Mouse (Mus musculus) intestine, postnatal 0 days (tissue): ENCODE results near the gene Tprgl. TPM values are rescaled to one million over a fixed set of nuclear protein-coding genes. Genes with fewer than 3 reads are reported as not detected.

ENCODE experiments used
- ATAC-seq: fragments of 200-750 bp; cut with Nextera tagmentation; 2 replicates; pipeline ENCODE4 v1.8.0; 2017; ENCODE audit warnings: mild to moderate bottlenecking, moderate TSS enrichment, moderate library complexity
- H3K27ac ChIP-seq: fragments of 300-500 bp; sonication (generic); 2 replicates; pipeline ENCODE4 v1.5.1; 2014; ENCODE audit warnings: mild to moderate bottlenecking, low read depth, low read length, moderate library complexity
- H3K27me3 ChIP-seq: fragments of 300-500 bp; sonication (generic); replicated peaks from 2 replicates; pipeline ENCODE4 v1.6.1; 2014; ENCODE audit warnings: low read length, mixed read lengths; ENCODE audit not compliant: control insufficient read depth, insufficient read depth
- H3K36me3 ChIP-seq: fragments of 300-500 bp; sonication (generic); 2 replicates; pipeline ENCODE4 v1.6.1; 2014; ENCODE audit warnings: mild to moderate bottlenecking, moderate library complexity; ENCODE audit not compliant: control insufficient read depth, insufficient read depth
- H3K4me1 ChIP-seq: fragments of 300-500 bp; sonication (generic); replicated peaks from 2 replicates; pipeline ENCODE4 v1.6.1; 2014; ENCODE audit warnings: antibody characterized with exemption, low read length, mixed read lengths; ENCODE audit not compliant: control insufficient read depth, insufficient read depth
- H3K4me2 ChIP-seq: fragments of 300-500 bp; sonication (generic); replicated peaks from 2 replicates; pipeline ENCODE4 v1.6.1; 2014; ENCODE audit warnings: low read depth, mild to moderate bottlenecking, moderate library complexity
- H3K4me3 ChIP-seq: fragments of 300-500 bp; sonication (generic); 2 replicates; pipeline ENCODE4 v1.5.1; 2014; ENCODE audit warnings: low read depth, low read length
- H3K9ac ChIP-seq: fragments of 300-500 bp; sonication (generic); 2 replicates; pipeline ENCODE4 v1.6.1; 2014; ENCODE audit warnings: mild to moderate bottlenecking, low read depth, low read length
- H3K9me3 ChIP-seq: fragments of 300-500 bp; sonication (generic); 2 replicates; pipeline ENCODE4 v1.6.1; 2016; ENCODE audit warnings: mixed run types; ENCODE audit not compliant: control insufficient read depth
- CTCF ChIP-seq: sonication (generic); IDR thresholded peaks from 2 replicates; pipeline ENCODE4 v1.5.1; 2016; ENCODE audit warnings: low read depth, mild to moderate bottlenecking, control low read depth, antibody characterized with exemption, moderate library complexity
- whole genome bisulfite sequencing: fragments of 180-500 bp; shearing (Covaris S2); extraction: QIAGEN DNeasy Blood & Tissue Kit; methylation state at CpG from one replicate; pipeline ENCODE4 v1.1.7; 2014; 5-methylcytosine and 5-hydroxymethylcytosine counted together
- polyA plus RNA-seq: library from polyadenylated mRNA; unstranded; fragments of >200 nt; fragmentation: Nextera tagmentation; extraction: Ambion mirVana; gene quantifications from 2 replicates; pipeline ENCODE4 v1.2.1, GENCODE M21; 2015

Gene Tprgl
- polyA plus RNA-seq, 1 experiment from 2014 or later, result 95.4 TPM

DNA sequence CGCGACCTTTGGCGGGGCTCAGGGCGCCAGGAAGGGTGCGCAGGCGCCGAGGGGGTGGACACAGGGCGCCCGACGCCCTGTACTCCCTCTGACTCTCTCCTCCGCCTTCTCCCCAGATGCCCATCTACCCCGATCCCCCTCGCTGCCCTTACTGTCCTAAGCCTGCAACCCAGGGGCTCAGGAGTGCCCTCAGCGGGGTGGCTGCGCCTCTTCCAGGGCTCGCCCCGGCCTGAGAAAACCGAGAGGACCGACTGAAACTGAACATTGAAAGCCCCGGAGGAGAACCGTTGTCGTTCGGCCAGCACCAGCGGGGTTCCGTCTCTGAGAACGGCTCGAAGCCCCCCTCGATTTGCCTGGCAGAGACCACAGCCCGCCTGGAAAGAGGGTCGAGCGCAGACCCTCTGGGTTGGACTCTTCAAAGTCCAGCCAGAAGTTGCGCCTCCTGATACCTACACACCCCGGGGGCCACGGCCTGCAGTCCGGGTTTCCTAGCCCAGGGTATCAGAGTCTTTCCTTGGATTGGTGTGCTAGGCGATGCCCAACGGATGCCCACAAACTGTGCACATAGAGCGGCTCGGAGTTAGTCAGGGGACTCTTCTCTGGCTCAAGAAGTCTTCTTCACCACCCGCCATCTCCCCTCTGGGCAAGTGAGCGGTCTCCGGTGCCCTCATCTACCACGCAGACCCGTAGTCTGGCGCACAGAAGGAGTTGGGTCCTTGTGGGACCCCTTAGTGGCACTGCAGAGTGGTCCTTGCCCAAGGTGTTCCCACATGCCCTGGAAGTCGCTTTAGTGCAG, 20.1 kb downstream of the Tprgl start:
- 2% methylated on average over 46 of the region's 46 CpGs for WGBS
- Histone ChIP-seq H3K9me3 (no peaks in the 10 kb centered on the region), H3K27me3 (peaks cover 51% of the 10 kb centered on the region), H3K36me3 (no peaks in the 10 kb centered on the region), H3K4me1 (peaks cover 13% of the 10 kb centered on the region), H3K9ac (0 out of 2 replicates have a peak overlapping the region, but pooled peaks have one; percentile 31), H3K4me2 (peak overlapping the region; percentile 82), H3K4me3 (peak overlapping the region; percentile 89), H3K27ac (no peak overlapping the region)
- no peak for ATAC-seq
- no peak for TF ChIP-seq CTCF

DNA sequence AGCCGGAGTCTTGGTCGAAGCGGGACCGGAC, 20.5 kb downstream of the Tprgl start, which contains the start of gene Trp73:
Trp73 (minus strand) TSS at position 27 of the 31 bp plus-strand sequence.
- TF ChIP-seq CTCF, result no peak
- ATAC-seq, result no peak
- Histone ChIP-seq H3K27ac (no peak within 1 kb of the TSS), H3K4me2 (peak within 1 kb of the TSS; percentile 82), H3K9ac (0 out of 2 replicates have a peak within 1 kb of the TSS, but pooled peaks have one; percentile 31), H3K27me3 (peaks cover 51% of the 10 kb centered on the region), H3K9me3 (no peaks in the 10 kb centered on the region), H3K4me1 (peaks cover 13% of the 10 kb centered on the region), H3K4me3 (peak within 1 kb of the TSS; percentile 89), H3K36me3 (no peaks in the 10 kb centered on the region)
- WGBS, result 0% methylated on average over 4 of the region's 4 CpGs

DNA sequence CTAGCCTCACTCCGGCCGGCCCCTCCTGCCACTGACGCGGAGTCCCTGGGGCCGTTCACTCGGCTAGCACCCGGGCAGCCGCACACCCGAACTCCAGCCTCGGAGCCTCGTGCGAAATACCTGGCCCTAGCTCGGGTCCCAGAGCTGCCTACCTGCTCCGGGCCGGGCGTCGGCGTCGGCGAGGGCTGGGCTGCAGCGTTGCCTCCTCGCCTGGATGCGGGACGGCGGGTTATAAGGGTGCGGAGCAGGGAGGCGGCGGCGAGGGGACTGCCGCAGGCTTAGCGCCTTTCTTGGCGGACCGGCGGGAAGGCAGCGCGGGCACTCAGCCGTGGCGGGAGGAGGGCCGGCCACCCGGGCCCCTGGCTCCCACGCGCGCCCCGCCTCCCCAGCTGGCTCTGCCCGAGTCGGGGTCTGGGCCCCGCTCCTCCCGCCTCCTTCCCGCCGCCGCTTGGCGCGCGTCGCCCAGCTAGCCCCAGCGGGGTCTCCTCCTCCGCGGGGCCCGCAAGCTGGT, 20.7 kb downstream of the Tprgl start:
- no peak for ATAC-seq
- H3K27me3 ChIP-seq, result peaks cover 51% of the 10 kb centered on the region

DNA sequence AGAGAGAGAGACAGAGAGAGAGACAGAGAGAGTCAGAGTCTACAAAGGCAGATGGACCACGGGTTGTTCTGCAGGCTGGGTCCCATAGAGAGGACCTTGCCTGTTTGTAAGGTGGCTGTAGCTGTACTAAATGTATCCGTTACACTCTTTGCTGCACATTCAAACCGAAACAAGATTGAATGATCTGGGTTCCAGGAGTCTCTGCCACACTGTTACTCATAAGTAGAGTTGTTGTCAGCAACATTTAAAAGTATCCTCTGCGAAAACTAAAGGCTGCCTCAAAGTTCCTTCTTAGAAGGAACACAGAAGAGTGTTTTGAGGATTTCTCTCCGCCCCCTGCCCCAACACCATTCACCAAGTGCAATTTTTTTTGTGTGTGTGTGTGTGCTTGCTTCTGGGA, 23.3 kb downstream of the Tprgl start:
- Histone ChIP-seq H3K27ac (no peak overlapping the region), H3K9me3 (no peaks in the 10 kb centered on the region), H3K4me1 (peaks cover 7% of the 10 kb centered on the region), H3K4me2 (no peak overlapping the region), H3K4me3 (no peak overlapping the region), H3K27me3 (peaks cover 51% of the 10 kb centered on the region), H3K9ac (no peak overlapping the region), H3K36me3 (no peaks in the 10 kb centered on the region)
- 66% methylated on average over 5 of the region's 5 CpGs for WGBS
- ATAC-seq, result no peak
- no peak for TF ChIP-seq CTCF

More for the DNA sequence above, 20.7 kb downstream of the Tprgl start:
- Histone ChIP-seq H3K4me2 (peak overlapping the region; percentile 82), H3K27ac (no peak overlapping the region), H3K4me3 (peak overlapping the region; percentile 89), H3K9me3 (no peaks in the 10 kb centered on the region), H3K4me1 (peaks cover 13% of the 10 kb centered on the region), H3K9ac (0 out of 2 replicates have a peak overlapping the region, but pooled peaks have one; percentile 31), H3K36me3 (no peaks in the 10 kb centered on the region)
- under 1% methylated on average over 45 of the region's 59 CpGs for WGBS
- no peak for TF ChIP-seq CTCF

DNA sequence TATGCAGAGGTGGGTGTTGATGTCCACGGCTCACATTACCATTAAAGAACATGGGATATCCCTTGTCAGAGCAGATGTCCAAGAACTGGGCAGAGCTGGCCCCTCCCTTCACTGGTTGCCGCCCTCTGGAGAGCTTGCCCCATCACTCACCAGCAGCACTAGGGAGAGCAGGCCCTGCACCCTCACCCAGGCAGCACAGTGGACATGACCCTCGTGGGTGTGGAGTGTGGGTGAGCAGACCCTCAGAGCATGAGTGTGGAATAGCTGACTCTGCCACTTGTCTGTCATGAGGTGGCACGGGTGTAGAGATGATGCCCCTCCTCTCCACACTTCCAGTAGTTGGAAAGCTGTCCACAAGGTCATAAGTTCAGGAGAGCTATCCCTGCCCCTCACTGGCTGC, 25.7 kb downstream of the Tprgl start:
- Histone ChIP-seq H3K27me3 (peaks cover 34% of the 10 kb centered on the region), H3K4me3 (no peak overlapping the region), H3K9me3 (no peaks in the 10 kb centered on the region), H3K36me3 (no peaks in the 10 kb centered on the region), H3K4me1 (peaks cover 3% of the 10 kb centered on the region), H3K27ac (no peak overlapping the region), H3K9ac (no peak overlapping the region), H3K4me2 (no peak overlapping the region)
- no peak for ATAC-seq
- WGBS, result 56% methylated on average over 4 of the region's 4 CpGs
- TF ChIP-seq CTCF, result no peak

DNA sequence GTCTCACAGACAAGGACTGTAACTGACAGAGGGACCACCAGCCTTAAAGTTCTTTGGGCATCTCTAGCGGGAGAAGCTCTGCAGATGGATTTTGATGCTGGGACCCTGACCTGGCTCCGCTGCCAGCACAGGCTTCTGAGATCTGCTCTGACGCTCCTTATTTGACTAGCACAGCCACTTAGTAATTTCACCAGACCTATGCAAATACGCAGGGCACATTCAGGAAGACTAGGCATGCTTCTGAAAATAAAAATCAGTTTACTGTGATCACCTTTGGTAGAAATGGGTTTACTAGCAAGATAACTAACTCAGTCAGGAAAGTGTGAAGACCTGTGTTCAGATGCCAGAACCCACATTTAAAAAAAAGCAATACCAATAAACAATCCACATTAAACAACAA, 28.6 kb downstream of the Tprgl start:
- no peak overlapping the region for H3K4me3 ChIP-seq
- no peaks in the 10 kb centered on the region for H3K4me1 ChIP-seq
- no peaks in the 10 kb centered on the region for H3K36me3 ChIP-seq
- no peak for TF ChIP-seq CTCF
- ATAC-seq, result no peak
- no peaks in the 10 kb centered on the region for H3K9me3 ChIP-seq
- WGBS, result 77% methylated on average over 4 of the region's 4 CpGs
- H3K4me2 ChIP-seq, result no peak overlapping the region
- H3K27ac ChIP-seq, result no peak overlapping the region
- H3K27me3 ChIP-seq, result 0 out of 2 replicates have a peak, but pooled peaks cover 8% of the 10 kb centered on the region
- H3K9ac ChIP-seq, result no peak overlapping the region
